Mouse (Mus musculus) intestine, embryonic 14.5 days (tissue): ENCODE results near the gene Mmp9. TPM values are rescaled to one million over a fixed set of nuclear protein-coding genes. Genes with fewer than 3 reads are reported as not detected.

Experiments
- ATAC-seq: fragments of 200-750 bp; cut with Nextera tagmentation; replicated peaks from 2 replicates; pipeline ENCODE4 v1.8.0; 2017; ENCODE audit warnings: low read depth, moderate number of reproducible peaks, moderate TSS enrichment, moderate library complexity; ENCODE audit not compliant: low FRiP score, low TSS enrichment
- DNase-seq: peaks from one replicate; pipeline ENCODE4 v3.0.0-alpha.2; 2018; ENCODE audit warnings: low spot score
- H3K27ac ChIP-seq: fragments of 300-500 bp; sonication (generic); 2 replicates; pipeline ENCODE4 v1.5.1; 2014; ENCODE audit warnings: low read depth, mild to moderate bottlenecking, control low read depth
- H3K27me3 ChIP-seq: fragments of 300-500 bp; sonication (generic); replicated peaks from 2 replicates; pipeline ENCODE4 v1.6.1; 2014; ENCODE audit warnings: low read length, control low read depth; ENCODE audit not compliant: control insufficient read depth, insufficient read depth
- H3K36me3 ChIP-seq: fragments of 300-500 bp; sonication (generic); 2 replicates; pipeline ENCODE4 v1.6.1; 2014; ENCODE audit warnings: low read length, control low read depth; ENCODE audit not compliant: control insufficient read depth, insufficient read depth
- H3K4me1 ChIP-seq: fragments of 300-500 bp; sonication (generic); replicated peaks from 2 replicates; pipeline ENCODE4 v1.6.1; 2014; ENCODE audit warnings: low read length, control low read depth, mixed read lengths; ENCODE audit not compliant: control insufficient read depth, insufficient read depth
- H3K4me2 ChIP-seq: fragments of 300-500 bp; sonication (generic); 2 replicates; pipeline ENCODE4 v1.6.1; 2014; ENCODE audit warnings: low read length
- H3K4me3 ChIP-seq: fragments of 300-500 bp; sonication (generic); 2 replicates; pipeline ENCODE4 v1.5.1; 2014; ENCODE audit warnings: low read depth, low read length, control low read depth, mixed read lengths
- H3K9ac ChIP-seq: fragments of 300-500 bp; sonication (generic); 2 replicates; pipeline ENCODE4 v1.6.1; 2014; ENCODE audit warnings: mild to moderate bottlenecking, low read length
- H3K9me3 ChIP-seq: fragments of 300-500 bp; sonication (generic); 2 replicates; pipeline ENCODE4 v1.6.1; 2016; ENCODE audit warnings: low read length, control low read depth; ENCODE audit not compliant: control insufficient read depth
- WGBS: fragments of 180-500 bp; shearing (Covaris S2); extraction: QIAGEN DNeasy Blood & Tissue Kit; methylation state at CpG from one replicate; pipeline ENCODE4 v1.1.7; 2014; 5-methylcytosine and 5-hydroxymethylcytosine counted together
- polyA plus RNA-seq: library from polyadenylated mRNA; unstranded; fragments of >200 nt; fragmentation: Nextera tagmentation; extraction: Ambion mirVana; gene quantifications from 2 replicates; pipeline ENCODE4 v1.2.1, GENCODE M21; 2014

Mmp9 gene
- polyA plus RNA-seq, 1 experiment from 2014 or later = 2.4 TPM

GRCm38 (mm10) chr2:164956195-164956594, 15.6 kb downstream of the Mmp9 start:
- 54% methylated on average over 5 of the region's 5 CpGs for WGBS
- Histone ChIP-seq H3K9me3 (no peaks in the 10 kb centered on the region), H3K9ac (no peak overlapping the region), H3K27ac (no peak overlapping the region), H3K4me3 (no peak overlapping the region), H3K36me3 (no peaks in the 10 kb centered on the region), H3K4me1 (peaks cover 12% of the 10 kb centered on the region; the same call in 1 of the 2 replicates), H3K27me3 (peaks cover 31% of the 10 kb centered on the region), H3K4me2 (no peak overlapping the region)
- DNase-seq = no peak
- no peak for ATAC-seq

- WGBS = 59% methylated on average over 9 of the region's 9 CpGs
- Histone ChIP-seq H3K27ac (no peak overlapping the region), H3K27me3 (peaks cover 16% of the 10 kb centered on the region; the same call in 1 of the 2 replicates), H3K36me3 (no peaks in the 10 kb centered on the region), H3K9ac (no peak overlapping the region), H3K9me3 (no peaks in the 10 kb centered on the region), H3K4me2 (no peak overlapping the region), H3K4me3 (no peak overlapping the region), H3K4me1 (peaks cover 15% of the 10 kb centered on the region; the same call in 1 of the 2 replicates)
- DNase-seq (no peak), ATAC-seq (no peak)
These were observed 17.2 kb downstream of the Mmp9 start for GRCm38 (mm10) chr2:164957548-164958315.

GRCm38 (mm10) chr2:164960716-164961441, 20.3 kb downstream of the Mmp9 start, which contains the start of gene Slc12a5:
Gene Slc12a5 (plus strand): TSS chr2:164960802.
- no peaks in the 10 kb centered on the region for H3K9me3 ChIP-seq
- H3K4me3 ChIP-seq = peak within 1 kb of the TSS; percentile 53
- ATAC-seq (peak; percentile 77), DNase-seq (peak; percentile 82)
- 0 out of 2 replicates have a peak, but pooled peaks cover 8% of the 10 kb centered on the region for H3K27me3 ChIP-seq
- peak within 1 kb of the TSS; percentile 50 for H3K4me2 ChIP-seq
- H3K36me3 ChIP-seq = no peaks in the 10 kb centered on the region
- peak within 1 kb of the TSS; percentile 37; the same call in 1 of the 2 replicates for H3K9ac ChIP-seq
- no peak within 1 kb of the TSS for H3K27ac ChIP-seq
- peaks cover 10% of the 10 kb centered on the region; the same call in 1 of the 2 replicates for H3K4me1 ChIP-seq
- 1% methylated on average over 29 of the region's 54 CpGs for WGBS

GRCm38 (mm10) chr2:164961506-164962182, 21.1 kb downstream of the Mmp9 start:
- peak overlapping the region; percentile 53; the same call in 1 of the 2 replicates for H3K4me3 ChIP-seq

GRCm38 (mm10) chr2:164962183-164962580, 21.6 kb downstream of the Mmp9 start:
- H3K27me3 ChIP-seq = peaks cover 19% of the 10 kb centered on the region
- no peaks in the 10 kb centered on the region for H3K36me3 ChIP-seq
- no peak overlapping the region for H3K9ac ChIP-seq
- H3K4me1 ChIP-seq = peaks cover 10% of the 10 kb centered on the region; the same call in 1 of the 2 replicates
- ATAC-seq (no peak), DNase-seq (no peak)
- WGBS = 43% methylated on average over 7 of the region's 7 CpGs
- no peak overlapping the region for H3K27ac ChIP-seq
- no peak overlapping the region for H3K4me2 ChIP-seq
- no peaks in the 10 kb centered on the region for H3K9me3 ChIP-seq
- H3K4me3 ChIP-seq = no peak overlapping the region

More at GRCm38 (mm10) chr2:164961506-164962182, 21.1 kb downstream of the Mmp9 start:
- ATAC-seq (0 out of 2 replicates have a peak, but pooled peaks have one; percentile 7), DNase-seq (peak; percentile 84)
- H3K36me3 ChIP-seq = no peaks in the 10 kb centered on the region
- H3K27me3 ChIP-seq = peaks cover 14% of the 10 kb centered on the region
- no peak overlapping the region for H3K9ac ChIP-seq
- no peak overlapping the region for H3K27ac ChIP-seq
- peak overlapping the region; percentile 50 for H3K4me2 ChIP-seq
- H3K4me1 ChIP-seq = peaks cover 10% of the 10 kb centered on the region; the same call in 1 of the 2 replicates
- no peaks in the 10 kb centered on the region for H3K9me3 ChIP-seq
- 14% methylated on average over 17 of the region's 17 CpGs for WGBS

GRCm38 (mm10) chr2:164964242-164964894, 23.8 kb downstream of the Mmp9 start:
- WGBS = 47% methylated on average over 9 of the region's 9 CpGs

GRCm38 (mm10) chr2:164964981-164965380, 24.4 kb downstream of the Mmp9 start:
- ATAC-seq (no peak), DNase-seq (no peak)
- no peaks in the 10 kb centered on the region for H3K36me3 ChIP-seq
- H3K4me3 ChIP-seq = no peak overlapping the region
- 76% methylated on average over 1 of the region's 1 CpGs for WGBS
- H3K4me2 ChIP-seq = no peak overlapping the region
- peaks cover 47% of the 10 kb centered on the region for H3K27me3 ChIP-seq
- H3K27ac ChIP-seq = no peak overlapping the region
- H3K9me3 ChIP-seq = no peaks in the 10 kb centered on the region
- peaks cover 17% of the 10 kb centered on the region; the same call in 1 of the 2 replicates for H3K4me1 ChIP-seq
- no peak overlapping the region for H3K9ac ChIP-seq

More at GRCm38 (mm10) chr2:164964242-164964894, 23.8 kb downstream of the Mmp9 start:
- peaks cover 17% of the 10 kb centered on the region; the same call in 1 of the 2 replicates for H3K4me1 ChIP-seq
- ATAC-seq = no peak
- no peak overlapping the region for H3K4me2 ChIP-seq
- peaks cover 41% of the 10 kb centered on the region for H3K27me3 ChIP-seq
- H3K4me3 ChIP-seq = no peak overlapping the region
- no peaks in the 10 kb centered on the region for H3K9me3 ChIP-seq
- no peaks in the 10 kb centered on the region for H3K36me3 ChIP-seq
- no peak overlapping the region for H3K9ac ChIP-seq
- DNase-seq = no peak
- H3K27ac ChIP-seq = no peak overlapping the region

- H3K36me3 ChIP-seq = no peaks in the 10 kb centered on the region
- no peak overlapping the region for H3K27ac ChIP-seq
- H3K4me2 ChIP-seq = no peak overlapping the region
- H3K9ac ChIP-seq = no peak overlapping the region
- DNase-seq (peak; percentile 85), ATAC-seq (no peak)
- no peak overlapping the region for H3K4me3 ChIP-seq
- WGBS = 21% methylated on average over 8 of the region's 8 CpGs
- H3K27me3 ChIP-seq = peaks cover 61% of the 10 kb centered on the region
- H3K9me3 ChIP-seq = no peaks in the 10 kb centered on the region
- H3K4me1 ChIP-seq = peaks cover 11% of the 10 kb centered on the region; the same call in 1 of the 2 replicates
These were observed 25.8 kb downstream of the Mmp9 start for GRCm38 (mm10) chr2:164966381-164966780.
